Mouse (Mus musculus) liver, postnatal 0 days (tissue): ENCODE measurements around the gene Pitpnm1.
"Not testable (repeated sequence)": the region's sequence is repeated elsewhere in the genome, so short reads cannot be mapped to it uniquely, and the experiment has no call there.

ENCODE experiments used
- CTCF ChIP-seq: sonication (generic); IDR thresholded peaks from 2 replicates; pipeline ENCODE4 v1.5.1; 2016; ENCODE audit warnings: antibody characterized with exemption, low read depth
- EP300 ChIP-seq: IDR thresholded peaks from 2 replicates; pipeline ENCODE4 v1.6.1; 2016; ENCODE audit warnings: antibody characterized with exemption, low read depth, mild to moderate bottlenecking

GRCm38 (mm10) chr19:4135229-4135962 lies 35.6 kb downstream of the Pitpnm1 start:
- not testable (repeated sequence) for TF ChIP-seq EP300, CTCF
